Mouse (Mus musculus): ENCODE results near the gene Gm43517. TPM values are rescaled to one million over a fixed set of nuclear protein-coding genes. Genes with fewer than 3 reads are reported as not detected.
A peak's percentile ranks its signal among the peaks of the same experiment; 100 is the strongest.

Gene Gm43517
- polyA plus RNA-seq, 1 experiment from 2014 or later: 2.2 TPM

- Histone ChIP-seq H3K9me3 (replicated peaks; ENCODE audit: control insufficient read depth, low read length) (no peaks in the 10 kb centered on the region), H3K4me3 (ENCODE audit: low read depth, low read length) (no peak overlapping the region), H3K4me1 (ENCODE audit: control insufficient read depth, insufficient read depth, low read length) (0 out of 2 replicates have a peak, but pooled peaks cover 2% of the 10 kb centered on the region), H3K4me2 (ENCODE audit: low read length) (no peak overlapping the region), H3K9ac (ENCODE audit: low read length) (no peak overlapping the region), H3K27me3 (replicated peaks; ENCODE audit: control insufficient read depth, insufficient read depth, low read length) (no peaks in the 10 kb centered on the region), H3K27ac (ENCODE audit: low read depth, low read length) (peak overlapping the region; percentile 29), H3K36me3 (ENCODE audit: control insufficient read depth, insufficient read depth, low read length) (peaks cover 13% of the 10 kb centered on the region; the same call in 1 of the 2 replicates)
- WGBS: 4% methylated on average over 2 of the region's 2 CpGs
- peak; percentile 69 for ATAC-seq
- peak; percentile 65 for DNase-seq (ENCODE audit: low spot score)
Observed at GRCm38 (mm10) chr12:49409833-49410232, 24.9 kb downstream of the Gm43517 start.

GRCm38 (mm10) chr12:49417963-49418362, 33.0 kb downstream of the Gm43517 start:
- Histone ChIP-seq H3K9me3 (replicated peaks; ENCODE audit: control insufficient read depth, low read length) (no peaks in the 10 kb centered on the region), H3K4me3 (ENCODE audit: low read depth, low read length) (no peak overlapping the region), H3K9ac (ENCODE audit: low read length) (no peak overlapping the region), H3K36me3 (ENCODE audit: control insufficient read depth, insufficient read depth, low read length) (no peaks in the 10 kb centered on the region), H3K4me2 (ENCODE audit: low read length) (no peak overlapping the region), H3K27ac (ENCODE audit: low read depth, low read length) (no peak overlapping the region), H3K27me3 (replicated peaks; ENCODE audit: control insufficient read depth, insufficient read depth, low read length) (no peaks in the 10 kb centered on the region), H3K4me1 (ENCODE audit: control insufficient read depth, insufficient read depth, low read length) (no peaks in the 10 kb centered on the region; the same call in 1 of the 2 replicates)
- WGBS: 83% methylated on average over 3 of the region's 3 CpGs
- DNase-seq (ENCODE audit: low spot score): no peak
- ATAC-seq: no peak

Other genes with a start within 250 kb of the Gm43517 start
- gene Foxg1, start 2.5 kb upstream of the Gm43517 start, polyA plus RNA-seq (2014; fragmentation: Nextera tagmentation; extraction: Ambion mirVana): 72.6 and 77.7 TPM in 2 replicates